Mouse (Mus musculus): ENCODE measurements around the gene Smad6. TPM values are rescaled to one million over a fixed set of nuclear protein-coding genes. Genes with fewer than 3 reads are reported as not detected.

Gene Smad6
- polyA plus RNA-seq, 1 experiment, result 8.0 TPM

DNA sequence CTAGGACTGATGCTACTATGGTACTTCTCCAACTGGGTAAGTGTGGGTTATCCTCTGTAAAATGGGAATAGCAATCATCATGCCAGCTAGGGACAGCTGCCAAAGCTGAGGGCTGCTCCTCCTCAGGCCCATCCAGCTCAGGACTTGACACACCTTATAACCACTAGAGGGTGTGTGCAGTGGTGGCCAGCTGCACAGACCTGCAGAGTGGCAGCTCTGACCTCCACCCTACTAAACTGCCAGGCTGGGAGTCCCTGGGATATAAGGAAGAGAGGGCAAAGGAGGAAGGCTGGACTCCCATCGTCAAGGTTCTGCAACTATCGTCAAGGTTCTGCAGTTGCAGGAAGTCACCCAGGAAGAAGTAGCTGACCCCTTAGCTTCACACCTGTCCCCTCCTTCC, 3.1 kb upstream of the Smad6 start:
- peaks cover 10% of the 10 kb centered on the region; the same call in 1 of the 2 replicates for H3K27me3 ChIP-seq (ENCODE audit: control insufficient read depth, insufficient read depth, low read length)
- no peak for TF ChIP-seq POLR2A (IDR thresholded peaks at IDR 0.05; ENCODE audit: control insufficient read depth, extremely low read depth, insufficient read depth, low read length, poor library complexity)
- TF ChIP-seq CTCF (IDR thresholded peaks at IDR 0.05; ENCODE audit: borderline replicate concordance, control insufficient read depth, extremely low read depth, insufficient read depth, low read length, poor library complexity), result 0 out of 2 replicates have a peak, but pooled peaks have one; percentile 18
- no peak overlapping the region for H3K27ac ChIP-seq (ENCODE audit: control insufficient read depth, insufficient read depth, low read length)
- WGBS, result 14% methylated on average over 2 of the region's 2 CpGs
- H3K4me3 ChIP-seq (ENCODE audit: control insufficient read depth, insufficient read depth, low read length), result no peak overlapping the region
- H3K4me1 ChIP-seq (replicated peaks; ENCODE audit: control insufficient read depth, insufficient read depth, low read length), result peaks cover 32% of the 10 kb centered on the region
- no peaks in the 10 kb centered on the region for H3K36me3 ChIP-seq (ENCODE audit: control insufficient read depth, insufficient read depth, low read length)
- DNase-seq, result no peak

DNA sequence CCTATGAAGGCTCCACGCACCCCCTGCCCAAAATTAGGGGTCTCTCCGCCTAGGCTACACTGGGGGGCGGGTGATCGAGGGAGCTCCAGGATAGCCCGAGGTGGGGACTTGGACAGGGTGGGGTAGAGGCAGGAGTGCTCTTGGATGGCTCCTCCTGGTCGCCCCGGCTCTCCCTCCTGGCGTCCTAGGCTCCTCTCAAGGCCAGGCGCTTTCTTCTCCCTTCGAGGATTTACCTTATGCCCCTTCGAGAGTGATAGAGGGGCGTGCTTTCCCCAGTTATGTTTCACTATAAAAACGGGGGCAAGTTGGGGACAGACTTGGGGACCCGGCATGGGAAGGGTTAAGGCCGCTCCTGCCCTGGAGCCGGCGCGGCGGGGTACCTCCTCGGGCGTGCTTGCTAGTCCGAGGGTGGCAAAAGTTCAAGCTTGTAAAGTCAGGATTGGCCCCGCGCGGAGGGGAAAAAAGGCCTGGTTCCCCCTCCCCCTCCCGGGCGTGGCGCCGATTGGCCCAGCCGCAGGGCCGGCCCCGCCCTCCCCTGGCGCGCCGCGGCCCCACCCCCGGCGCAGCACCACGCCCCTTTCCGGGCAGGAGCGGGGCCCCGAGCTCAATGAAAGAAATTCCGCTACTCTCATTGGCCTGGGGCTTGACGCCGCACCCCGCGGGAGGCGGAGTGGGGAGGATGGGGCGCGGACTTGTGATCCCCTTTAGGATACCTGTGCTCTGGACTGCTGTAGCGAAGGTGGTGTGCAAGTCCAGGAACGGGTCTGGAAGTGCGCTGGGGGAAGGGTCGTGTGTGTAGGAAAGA, 905 bp upstream of the Smad6 start:
- 1% methylated on average over 54 of the region's 54 CpGs for WGBS
- Histone ChIP-seq H3K27me3 (ENCODE audit: control insufficient read depth, insufficient read depth, low read length) (peaks cover 23% of the 10 kb centered on the region), H3K27ac (ENCODE audit: control insufficient read depth, insufficient read depth, low read length) (no peak overlapping the region), H3K4me3 (ENCODE audit: control insufficient read depth, insufficient read depth, low read length) (peak overlapping the region; percentile 53), H3K4me1 (replicated peaks; ENCODE audit: control insufficient read depth, insufficient read depth, low read length) (peaks cover 33% of the 10 kb centered on the region), H3K36me3 (ENCODE audit: control insufficient read depth, insufficient read depth, low read length) (no peaks in the 10 kb centered on the region)
- TF ChIP-seq CTCF (IDR thresholded peaks at IDR 0.05; ENCODE audit: borderline replicate concordance, control insufficient read depth, extremely low read depth, insufficient read depth, low read length, poor library complexity) (0 out of 2 replicates have a peak, but pooled peaks have one; percentile 19), POLR2A (IDR thresholded peaks at IDR 0.05; ENCODE audit: control insufficient read depth, extremely low read depth, insufficient read depth, low read length, poor library complexity) (no peak)
- DNase-seq, result peak; percentile 94

DNA sequence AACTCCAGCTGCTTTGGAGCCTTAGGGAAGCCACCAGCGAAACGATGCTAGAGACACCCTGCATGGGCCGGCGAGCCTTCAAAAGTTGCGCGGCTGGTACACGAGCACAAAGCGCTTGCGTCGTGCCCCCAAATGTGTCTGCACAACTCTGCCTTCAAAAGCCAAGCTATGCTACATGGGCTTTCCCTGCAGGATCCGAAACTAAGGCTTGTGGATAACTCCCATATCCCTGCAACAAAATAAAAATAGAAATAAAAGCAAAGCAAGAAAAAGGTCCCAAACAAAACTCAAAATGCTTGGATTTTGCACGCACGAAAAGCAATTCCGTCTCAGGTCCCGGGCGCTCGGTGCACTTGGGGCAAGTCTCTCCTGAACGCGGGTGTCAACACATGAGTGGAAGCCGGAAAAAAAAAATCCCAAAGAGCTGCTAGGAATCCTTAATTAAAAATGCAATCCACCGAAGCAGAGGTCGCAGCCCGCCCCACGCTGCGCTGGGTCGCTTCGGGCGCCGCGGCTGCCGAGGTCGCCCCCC, 474 bp downstream of the Smad6 start:
- H3K4me3 ChIP-seq (ENCODE audit: control insufficient read depth, insufficient read depth, low read length), result peak overlapping the region; percentile 53
- H3K27me3 ChIP-seq (ENCODE audit: control insufficient read depth, insufficient read depth, low read length), result peaks cover 26% of the 10 kb centered on the region
- no peak overlapping the region for H3K27ac ChIP-seq (ENCODE audit: control insufficient read depth, insufficient read depth, low read length)
- TF ChIP-seq POLR2A (IDR thresholded peaks at IDR 0.05; ENCODE audit: control insufficient read depth, extremely low read depth, insufficient read depth, low read length, poor library complexity) (no peak), CTCF (IDR thresholded peaks at IDR 0.05; ENCODE audit: borderline replicate concordance, control insufficient read depth, extremely low read depth, insufficient read depth, low read length, poor library complexity) (no peak)
- H3K4me1 ChIP-seq (replicated peaks; ENCODE audit: control insufficient read depth, insufficient read depth, low read length), result peaks cover 33% of the 10 kb centered on the region
- no peaks in the 10 kb centered on the region for H3K36me3 ChIP-seq (ENCODE audit: control insufficient read depth, insufficient read depth, low read length)
- no peak for DNase-seq
- WGBS, result under 1% methylated on average over 32 of the region's 32 CpGs

DNA sequence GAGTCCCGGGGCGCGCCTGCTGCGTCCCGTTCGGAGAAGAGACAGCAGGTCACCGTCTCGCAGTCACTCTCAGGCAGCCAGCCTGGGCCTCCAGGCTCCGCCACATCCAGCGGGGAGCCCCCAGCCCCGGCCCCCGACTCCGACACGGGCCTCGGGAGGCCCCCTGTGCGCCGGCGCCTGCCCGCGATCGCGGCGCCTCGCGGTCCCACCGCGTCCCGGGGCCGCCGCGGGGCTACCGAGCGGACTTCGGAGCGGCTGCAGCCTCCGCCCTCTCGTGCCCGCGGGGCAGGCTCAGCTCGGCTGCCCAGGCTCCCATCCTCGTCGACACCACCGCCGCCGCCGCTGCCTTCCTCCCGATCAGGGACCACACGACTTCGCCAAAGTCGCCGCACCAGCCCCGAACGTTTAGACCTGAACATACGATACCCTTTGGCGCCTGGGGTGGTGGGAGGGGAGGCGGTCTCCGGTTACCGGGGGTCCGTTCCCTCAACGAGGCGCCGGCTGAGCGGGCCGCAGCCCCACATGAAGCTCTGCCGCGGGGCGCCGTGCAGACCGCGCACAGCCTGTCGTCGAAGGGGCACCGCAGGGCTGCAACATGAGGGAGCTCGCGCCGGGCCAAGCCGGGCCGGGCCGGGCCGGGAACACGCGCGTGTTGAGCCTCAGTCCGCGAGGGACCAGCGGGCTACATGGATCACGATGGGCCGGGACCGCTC, 1.1 kb downstream of the Smad6 start:
- no peak overlapping the region for H3K27ac ChIP-seq (ENCODE audit: control insufficient read depth, insufficient read depth, low read length)
- peaks cover 33% of the 10 kb centered on the region for H3K4me1 ChIP-seq (replicated peaks; ENCODE audit: control insufficient read depth, insufficient read depth, low read length)
- peak overlapping the region; percentile 53 for H3K4me3 ChIP-seq (ENCODE audit: control insufficient read depth, insufficient read depth, low read length)
- WGBS, result 1% methylated on average over 85 of the region's 89 CpGs
- H3K36me3 ChIP-seq (ENCODE audit: control insufficient read depth, insufficient read depth, low read length), result no peaks in the 10 kb centered on the region
- peaks cover 26% of the 10 kb centered on the region for H3K27me3 ChIP-seq (ENCODE audit: control insufficient read depth, insufficient read depth, low read length)
- DNase-seq, result peak; percentile 17
- TF ChIP-seq POLR2A (IDR thresholded peaks at IDR 0.05; ENCODE audit: control insufficient read depth, extremely low read depth, insufficient read depth, low read length, poor library complexity), result no peak
- no peak for TF ChIP-seq CTCF (IDR thresholded peaks at IDR 0.05; ENCODE audit: borderline replicate concordance, control insufficient read depth, extremely low read depth, insufficient read depth, low read length, poor library complexity)

- 4% methylated on average over 49 of the region's 50 CpGs for WGBS
- Histone ChIP-seq H3K27me3 (ENCODE audit: control insufficient read depth, insufficient read depth, low read length) (peaks cover 26% of the 10 kb centered on the region), H3K27ac (ENCODE audit: control insufficient read depth, insufficient read depth, low read length) (no peak overlapping the region), H3K4me1 (replicated peaks; ENCODE audit: control insufficient read depth, insufficient read depth, low read length) (peaks cover 33% of the 10 kb centered on the region), H3K36me3 (ENCODE audit: control insufficient read depth, insufficient read depth, low read length) (no peaks in the 10 kb centered on the region), H3K4me3 (ENCODE audit: control insufficient read depth, insufficient read depth, low read length) (peak overlapping the region; percentile 53; the same call in 1 of the 2 replicates)
- TF ChIP-seq POLR2A (IDR thresholded peaks at IDR 0.05; ENCODE audit: control insufficient read depth, extremely low read depth, insufficient read depth, low read length, poor library complexity) (no peak), CTCF (IDR thresholded peaks at IDR 0.05; ENCODE audit: borderline replicate concordance, control insufficient read depth, extremely low read depth, insufficient read depth, low read length, poor library complexity) (no peak)
- DNase-seq, result no peak
Measured at GRCm38 (mm10) chr9:64020171-64020605, 1.7 kb downstream of the Smad6 start.
